Mouse (Mus musculus) bone marrow, adult 2 months (tissue): ENCODE results near the gene Nup205.

Experiments used
- CTCF ChIP-seq: fragments of 200-500 bp; IDR thresholded peaks from 2 replicates; pipeline ENCODE4 v1.5.1; 2011; ENCODE audit warnings: low read length, control low read depth; ENCODE audit not compliant: control insufficient read depth, insufficient read depth
- POLR2A ChIP-seq: fragments of 200-500 bp; IDR thresholded peaks from 2 replicates; pipeline ENCODE4 v1.6.1; 2011; ENCODE audit warnings: low read depth, mild to moderate bottlenecking, control low read depth, low read length, borderline replicate concordance; ENCODE audit not compliant: control insufficient read depth

- TF ChIP-seq POLR2A, result no peak
- no peak for TF ChIP-seq CTCF
Observed at GRCm38 (mm10) chr6:35140351-35140750, 36.9 kb upstream of the Nup205 start.
